Mouse (Mus musculus) forebrain, postnatal 0 days (tissue): ENCODE data around the gene Tex33. TPM values are rescaled to one million over a fixed set of nuclear protein-coding genes. Genes with fewer than 3 reads are reported as not detected.

ENCODE experiments used
- ATAC-seq: fragments of 200-750 bp; cut with Nextera tagmentation; 2 replicates; pipeline ENCODE4 v1.8.0; 2017; ENCODE audit warnings: mild to moderate bottlenecking, moderate library complexity
- DNase-seq: peaks from one replicate; pipeline ENCODE4 v3.0.0-alpha.2; 2015
- H3K27ac ChIP-seq: fragments of 300-500 bp; sonication (generic); 2 replicates; pipeline ENCODE4 v1.5.1; 2014; ENCODE audit warnings: low read depth, mild to moderate bottlenecking, antibody characterized with exemption, low read length, moderate library complexity, mixed read lengths
- H3K27me3 ChIP-seq: fragments of 300-500 bp; sonication (generic); 2 replicates; pipeline ENCODE4 v1.6.1; 2014; ENCODE audit warnings: mild to moderate bottlenecking, low read length, mixed read lengths; ENCODE audit not compliant: insufficient read depth
- H3K36me3 ChIP-seq: fragments of 300-500 bp; sonication (generic); 2 replicates; pipeline ENCODE4 v1.6.1; 2014; ENCODE audit warnings: mild to moderate bottlenecking, moderate library complexity; ENCODE audit not compliant: insufficient read depth
- H3K4me1 ChIP-seq: fragments of 300-500 bp; sonication (generic); 2 replicates; pipeline ENCODE4 v1.6.1; 2014; ENCODE audit warnings: antibody characterized with exemption; ENCODE audit not compliant: insufficient read depth
- H3K4me2 ChIP-seq: fragments of 300-500 bp; sonication (generic); 2 replicates; pipeline ENCODE4 v1.6.1; 2014; ENCODE audit warnings: low read depth, mild to moderate bottlenecking, moderate library complexity
- H3K4me3 ChIP-seq: fragments of 300-500 bp; sonication (generic); 2 replicates; pipeline ENCODE4 v1.5.1; 2014; ENCODE audit warnings: low read depth, low read length, mixed read lengths
- H3K9ac ChIP-seq: fragments of 300-500 bp; sonication (generic); 2 replicates; pipeline ENCODE4 v1.6.1; 2014; ENCODE audit warnings: mild to moderate bottlenecking
- H3K9me3 ChIP-seq: fragments of 300-500 bp; sonication (generic); 2 replicates; pipeline ENCODE4 v1.6.1; 2016; ENCODE audit warnings: low read length
- CTCF ChIP-seq: sonication (generic); IDR thresholded peaks from 2 replicates; pipeline ENCODE4 v1.5.1; 2016; ENCODE audit warnings: antibody characterized with exemption, control low read depth, low read depth
- WGBS: fragments of 180-500 bp; shearing (Covaris S2); extraction: QIAGEN DNeasy Blood & Tissue Kit; methylation state at CpG from one replicate; pipeline ENCODE4 v1.1.7; 2014; 5-methylcytosine and 5-hydroxymethylcytosine counted together
- polyA plus RNA-seq: library from polyadenylated mRNA; unstranded; fragments of >200 nt; fragmentation: Nextera tagmentation; extraction: Ambion mirVana; gene quantifications from 2 replicates; pipeline ENCODE4 v1.2.1, GENCODE M21; 2015
- total RNA-seq: library from RNA; depleted of rRNA; stranded (reverse); fragments of >200 nt; gene quantifications from 2 replicates; pipeline ENCODE4 v1.2.3, GENCODE M21; 2014

Gene Tex33
- total and polyA plus RNA-seq, 2 experiments from 2014 or later = not detected

- Histone ChIP-seq H3K9ac (no peak overlapping the region), H3K27me3 (no peaks in the 10 kb centered on the region), H3K27ac (no peak overlapping the region), H3K9me3 (no peaks in the 10 kb centered on the region), H3K36me3 (no peaks in the 10 kb centered on the region), H3K4me1 (no peaks in the 10 kb centered on the region), H3K4me3 (no peak overlapping the region), H3K4me2 (no peak overlapping the region)
- TF ChIP-seq CTCF = no peak
- no peak for DNase-seq
- 84% methylated on average over 3 of the region's 3 CpGs for WGBS
- no peak for ATAC-seq
These were observed 4.9 kb downstream of the Tex33 start for GRCm38 (mm10) chr15:78390855-78391254.

- no peaks in the 10 kb centered on the region for H3K36me3 ChIP-seq
- no peak overlapping the region for H3K9ac ChIP-seq
- no peak overlapping the region for H3K27ac ChIP-seq
- H3K4me3 ChIP-seq = no peak overlapping the region
- DNase-seq = no peak
- no peaks in the 10 kb centered on the region for H3K9me3 ChIP-seq
- ATAC-seq = no peak
- 100% methylated on average over 1 of the region's 1 CpGs for WGBS
- no peaks in the 10 kb centered on the region for H3K4me1 ChIP-seq
- no peak overlapping the region for H3K4me2 ChIP-seq
- no peak for TF ChIP-seq CTCF
- no peaks in the 10 kb centered on the region for H3K27me3 ChIP-seq
These were observed 10.1 kb downstream of the Tex33 start for GRCm38 (mm10) chr15:78385564-78385963.

- no peaks in the 10 kb centered on the region for H3K9me3 ChIP-seq
- no peak overlapping the region for H3K9ac ChIP-seq
- peak; percentile 68 for DNase-seq
- no peak for TF ChIP-seq CTCF
- no peaks in the 10 kb centered on the region for H3K36me3 ChIP-seq
- H3K4me3 ChIP-seq = no peak overlapping the region
- no peaks in the 10 kb centered on the region for H3K27me3 ChIP-seq
- H3K4me1 ChIP-seq = no peaks in the 10 kb centered on the region
- 27% methylated on average over 7 of the region's 7 CpGs for WGBS
- ATAC-seq = peak; percentile 70
- H3K4me2 ChIP-seq = no peak overlapping the region
- H3K27ac ChIP-seq = peak overlapping the region; percentile 69
These were observed 11.2 kb downstream of the Tex33 start for GRCm38 (mm10) chr15:78384220-78385116.

GRCm38 (mm10) chr15:78383450-78384219, 12.1 kb downstream of the Tex33 start:
- Histone ChIP-seq H3K27ac (peak overlapping the region; percentile 69), H3K4me1 (no peaks in the 10 kb centered on the region), H3K27me3 (no peaks in the 10 kb centered on the region), H3K36me3 (no peaks in the 10 kb centered on the region), H3K4me2 (no peak overlapping the region), H3K4me3 (no peak overlapping the region), H3K9me3 (no peaks in the 10 kb centered on the region), H3K9ac (no peak overlapping the region)
- 53% methylated on average over 11 of the region's 11 CpGs for WGBS
- peak; percentile 69 for DNase-seq
- ATAC-seq = peak; percentile 94
- no peak for TF ChIP-seq CTCF

GRCm38 (mm10) chr15:78382115-78382514, 13.6 kb downstream of the Tex33 start:
- ATAC-seq (no peak), DNase-seq (no peak)
- no peak for TF ChIP-seq CTCF
- Histone ChIP-seq H3K27ac (no peak overlapping the region), H3K36me3 (no peaks in the 10 kb centered on the region), H3K4me2 (no peak overlapping the region), H3K4me1 (no peaks in the 10 kb centered on the region), H3K9me3 (no peaks in the 10 kb centered on the region), H3K9ac (no peak overlapping the region), H3K4me3 (no peak overlapping the region), H3K27me3 (no peaks in the 10 kb centered on the region)
- WGBS = 81% methylated on average over 4 of the region's 4 CpGs

- 25% methylated on average over 4 of the region's 4 CpGs for WGBS
These were observed 15.0 kb downstream of the Tex33 start for GRCm38 (mm10) chr15:78380741-78381140.

GRCm38 (mm10) chr15:78380208-78380607, 15.5 kb downstream of the Tex33 start:
- ATAC-seq (no peak), DNase-seq (no peak)
- TF ChIP-seq CTCF = no peak
- H3K9ac ChIP-seq = no peak overlapping the region
- no peaks in the 10 kb centered on the region for H3K27me3 ChIP-seq
- WGBS = 50% methylated on average over 2 of the region's 2 CpGs
- no peak overlapping the region for H3K4me3 ChIP-seq
- H3K4me2 ChIP-seq = no peak overlapping the region
- no peaks in the 10 kb centered on the region for H3K9me3 ChIP-seq
- H3K36me3 ChIP-seq = no peaks in the 10 kb centered on the region
- H3K27ac ChIP-seq = no peak overlapping the region
- no peaks in the 10 kb centered on the region for H3K4me1 ChIP-seq

More at GRCm38 (mm10) chr15:78380741-78381140, 15.0 kb downstream of the Tex33 start:
- Histone ChIP-seq H3K27me3 (no peaks in the 10 kb centered on the region), H3K4me2 (no peak overlapping the region), H3K4me1 (no peaks in the 10 kb centered on the region), H3K36me3 (no peaks in the 10 kb centered on the region), H3K4me3 (no peak overlapping the region), H3K9me3 (no peaks in the 10 kb centered on the region), H3K27ac (no peak overlapping the region), H3K9ac (no peak overlapping the region)
- DNase-seq (peak; percentile 35), ATAC-seq (no peak)
- no peak for TF ChIP-seq CTCF
